23 mouse cellular contexts compared by ENCODE assay signal in the genomic region with DNA sequence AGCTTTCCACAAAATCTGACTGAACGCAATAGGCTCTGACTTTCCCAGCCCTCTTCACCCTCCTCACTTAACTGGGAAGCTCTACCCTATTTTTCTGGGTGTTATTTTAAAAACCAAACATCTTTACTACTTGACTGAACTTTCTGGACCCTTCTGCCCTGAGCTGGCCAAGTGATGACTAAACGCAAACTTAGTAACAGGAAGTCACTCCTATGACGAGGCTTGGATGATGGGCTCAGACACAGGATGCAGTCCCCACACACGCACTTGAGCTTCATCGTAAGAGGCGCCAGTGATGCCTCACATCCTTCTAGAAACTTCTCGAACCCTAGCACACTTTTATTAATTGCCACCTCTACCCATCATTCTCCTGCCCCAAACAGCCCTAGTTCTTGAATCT.
DNase-seq lines count a peak whose midpoint lies in the region; ATAC-seq lines count a peak whose summit lies in the region.
"Had no signal": no experiment of that assay in that cellular context is flagged by ENCODE, and none has a peak within 500 bp of the region (broad histone marks: within the 10 kb centered on the region; RNA-seq: fewer than 3 reads in every experiment).

No protein-coding gene starts in this region.

- no peaks in the 10 kb centered on the region for H3K36me3 ChIP-seq in lung, embryonic 16.5 days (ENCODE audit: control insufficient read depth, insufficient read depth, low read length)
- H3K36me3 ChIP-seq: embryonic facial prominence, embryonic 13.5 days; embryonic facial prominence, embryonic 15.5 days; forebrain, embryonic 10.5 days; forebrain, embryonic 12.5 days; G1E had no signal

- 0 out of 2 replicates have a peak, but pooled peaks have one; percentile 24 for ATAC-seq in lung, embryonic 16.5 days (ENCODE audit: low read depth)
- ATAC-seq: activated CD4-positive, CD25-positive, alpha-beta regulatory T cell, adult 4 months; CD4-positive, CD25-positive, alpha-beta regulatory T cell, adult 4 months; forebrain, embryonic 14.5 days; forebrain, embryonic 16.5 days; Patski had no signal

- no peak overlapping the region for H3K27ac ChIP-seq in lung, embryonic 16.5 days (ENCODE audit: low read length)
- H3K27ac ChIP-seq: embryonic facial prominence, embryonic 13.5 days; embryonic facial prominence, embryonic 15.5 days; forebrain, embryonic 10.5 days; forebrain, embryonic 12.5 days had no signal

- no peak overlapping the region for H3K9ac ChIP-seq in lung, embryonic 16.5 days (ENCODE audit: low read length)
- H3K9ac ChIP-seq: embryonic facial prominence, embryonic 13.5 days; embryonic facial prominence, embryonic 15.5 days; forebrain, embryonic 12.5 days had no signal

- H3K4me3 ChIP-seq in lung, embryonic 16.5 days (ENCODE audit: low read length), result no peak overlapping the region
- H3K4me3 ChIP-seq: embryonic facial prominence, embryonic 13.5 days; embryonic facial prominence, embryonic 15.5 days; erythroblast, embryonic 14.5 days; forebrain, embryonic 10.5 days; forebrain, embryonic 12.5 days had no signal

- H3K4me1 ChIP-seq in lung, embryonic 16.5 days (replicated peaks; ENCODE audit: control insufficient read depth, insufficient read depth, low read length), result no peaks in the 10 kb centered on the region
- H3K4me1 ChIP-seq: embryonic facial prominence, embryonic 15.5 days; forebrain, embryonic 10.5 days; forebrain, embryonic 12.5 days had no signal

- DNase-seq in lung, postnatal 25 days (ENCODE audit: low spot score), result no peak
- peak; percentile 43 for DNase-seq in 416B (ENCODE audit: low read depth)
- peak; percentile 30 for DNase-seq in lung, postnatal 10 days
- DNase-seq in lung, postnatal 36 days, result peak; percentile 17
- no peak for DNase-seq in embryo, embryonic 10.5 days (ENCODE audit: low spot score)
- no peak for DNase-seq in spleen, postnatal 4 days (ENCODE audit: low spot score in 2 of 2)
- DNase-seq: adrenal gland, adult 8-10 months; adrenal gland, postnatal 14 days; adrenal gland, postnatal 36 days; B cell, adult 2 months; embryo, embryonic 11 days had no signal

- 51% methylated on average over 7 of the region's 7 CpGs for WGBS in lung, embryonic 16.5 days

- no peaks in the 10 kb centered on the region for H3K27me3 ChIP-seq in lung, embryonic 16.5 days (ENCODE audit: control insufficient read depth, insufficient read depth, low read depth, low read length)
- H3K27me3 ChIP-seq: embryonic facial prominence, embryonic 13.5 days; embryonic facial prominence, embryonic 15.5 days; forebrain, embryonic 12.5 days had no signal

- no peak overlapping the region for H3K4me2 ChIP-seq in lung, embryonic 16.5 days (ENCODE audit: low read depth, low read length)
- H3K4me2 ChIP-seq: embryonic facial prominence, embryonic 13.5 days; embryonic facial prominence, embryonic 15.5 days; forebrain, embryonic 12.5 days had no signal

- H3K9me3 ChIP-seq in lung, embryonic 16.5 days (ENCODE audit: control insufficient read depth, low read length), result 0 out of 2 replicates have a peak, but pooled peaks cover 3% of the 10 kb centered on the region
- H3K9me3 ChIP-seq: embryonic facial prominence, embryonic 13.5 days; embryonic facial prominence, embryonic 15.5 days; forebrain, embryonic 10.5 days; forebrain, embryonic 12.5 days; G1E had no signal

Comparison
In these comparisons a context has a peak if more than half of its experiments do, and no peak if none do; other contexts are left out.
1. DNase-seq: peak in 416B (single experiment), lung, postnatal 10 days (single experiment) and lung, postnatal 36 days (single experiment); none in lung, postnatal 25 days (single experiment), embryo, embryonic 10.5 days (single experiment) and spleen, postnatal 4 days (0 of 2).